Mouse (Mus musculus) heart, embryonic 14.5 days (tissue): ENCODE data around the gene Spry2. TPM values are rescaled to one million over a fixed set of nuclear protein-coding genes. Genes with fewer than 3 reads are reported as not detected.

Experiments
- ATAC-seq: fragments of 200-750 bp; cut with Nextera tagmentation; 2 replicates; pipeline ENCODE4 v1.8.0; 2017; ENCODE audit warnings: low read depth, moderate TSS enrichment; ENCODE audit not compliant: insufficient number of reproducible peaks, insufficient read depth, low FRiP score
- H3K27ac ChIP-seq, 2 experiments: fragments of 200-500 bp in 1 of 2; fragments of 300-500 bp in 1 of 2; sonication (generic) in 1 of 2; replicated peaks in 1 of 2; 2 replicates each; pipeline ENCODE4 v1.5.1; 2012 to 2014; ENCODE audit warnings: low read depth in 2 of 2, low read length in 2 of 2, control low read depth in 1 of 2, mild to moderate bottlenecking in 1 of 2, mixed read lengths in 1 of 2; ENCODE audit not compliant: control insufficient read depth in 1 of 2, insufficient read depth in 1 of 2
- H3K27me3 ChIP-seq: fragments of 300-500 bp; sonication (generic); 2 replicates; pipeline ENCODE4 v1.6.1; 2014; ENCODE audit warnings: mild to moderate bottlenecking, low read length, control low read depth; ENCODE audit not compliant: control insufficient read depth, insufficient read depth
- H3K36me3 ChIP-seq: fragments of 300-500 bp; sonication (generic); 2 replicates; pipeline ENCODE4 v1.6.1; 2014; ENCODE audit warnings: mild to moderate bottlenecking, control low read depth, low read length, mixed read lengths; ENCODE audit not compliant: control insufficient read depth, insufficient read depth
- H3K4me1 ChIP-seq, 2 experiments: fragments of 200-500 bp in 1 of 2; fragments of 300-500 bp in 1 of 2; sonication (generic) in 1 of 2; 2 replicates each; pipeline ENCODE4 v1.6.1; 2012 to 2014; ENCODE audit warnings: low read length in 2 of 2, control low read depth in 1 of 2, mixed read lengths in 1 of 2; ENCODE audit not compliant: control insufficient read depth in 2 of 2, insufficient read depth in 2 of 2
- H3K4me2 ChIP-seq: fragments of 300-500 bp; sonication (generic); 2 replicates; pipeline ENCODE4 v1.6.1; 2014; ENCODE audit warnings: mild to moderate bottlenecking, low read length
- H3K4me3 ChIP-seq, 2 experiments: fragments of 200-500 bp in 1 of 2; fragments of 300-500 bp in 1 of 2; sonication (generic) in 1 of 2; 2 replicates each; pipeline ENCODE4 v1.5.1; 2012 to 2014; ENCODE audit warnings: low read length in 2 of 2, mild to moderate bottlenecking in 2 of 2, control low read depth in 1 of 2, low read depth in 1 of 2, moderate library complexity in 1 of 2; ENCODE audit not compliant: control insufficient read depth in 1 of 2, insufficient read depth in 1 of 2
- H3K9ac ChIP-seq: fragments of 300-500 bp; sonication (generic); 2 replicates; pipeline ENCODE4 v1.6.1; 2014; ENCODE audit warnings: mild to moderate bottlenecking, low read length
- H3K9me3 ChIP-seq: fragments of 300-500 bp; sonication (generic); 2 replicates; pipeline ENCODE4 v1.6.1; 2016; ENCODE audit warnings: low read length, control low read depth; ENCODE audit not compliant: control insufficient read depth
- WGBS: fragments of 180-500 bp; shearing (Covaris S2); extraction: QIAGEN DNeasy Blood & Tissue Kit; methylation state at CpG from one replicate; pipeline ENCODE4 v1.1.7; 2014; 5-methylcytosine and 5-hydroxymethylcytosine counted together
- polyA plus RNA-seq: library from polyadenylated mRNA; unstranded; fragments of >200 nt; fragmentation: Nextera tagmentation; extraction: Ambion mirVana; gene quantifications from 2 replicates; pipeline ENCODE4 v1.2.1, GENCODE M21; 2014

The Spry2 gene
- polyA plus RNA-seq, 1 experiment from 2014 or later: 66.4 TPM

DNA sequence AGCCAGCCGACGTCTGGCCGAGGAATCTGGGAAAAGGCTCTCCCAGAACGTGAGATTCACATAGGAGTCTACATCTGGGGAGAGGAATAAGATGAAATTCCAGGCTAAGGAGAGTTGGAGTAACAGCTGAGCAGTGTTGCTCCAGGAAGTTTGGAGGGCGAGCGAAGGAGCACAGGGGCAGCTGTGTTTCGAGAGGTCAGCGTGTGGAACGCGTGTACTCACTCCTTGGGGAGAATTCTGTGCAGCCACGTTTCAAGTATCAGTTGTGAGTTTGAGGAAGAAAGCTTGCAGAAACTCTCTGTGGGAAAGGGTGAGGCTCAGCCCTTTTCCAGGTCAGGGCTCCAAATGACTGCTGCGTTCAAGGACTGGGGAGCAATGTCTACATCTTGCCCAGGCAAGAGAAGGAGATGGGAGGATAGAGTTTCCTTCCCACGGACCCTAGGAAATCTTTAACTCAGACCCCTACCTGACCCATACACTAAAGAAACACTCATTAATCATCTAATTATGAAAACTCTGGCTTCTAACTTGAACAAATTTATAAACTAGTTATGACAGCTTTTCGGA, 26.2 kb downstream of the Spry2 start:
- H3K4me3 ChIP-seq: no peak overlapping the region
- H3K4me1 ChIP-seq: peaks cover 2 to 6% of the 10 kb centered on the region in 2 experiments; a peak in 1 of 4 replicates
- ATAC-seq: no peak
- H3K4me2 ChIP-seq: no peak overlapping the region
- no peaks in the 10 kb centered on the region for H3K27me3 ChIP-seq
- H3K27ac ChIP-seq: 0 out of 4 replicates have a peak overlapping the region, but pooled peaks of 1 of the 2 experiments have one; percentile 9
- no peaks in the 10 kb centered on the region for H3K9me3 ChIP-seq
- 64% methylated on average over 14 of the region's 14 CpGs for WGBS
- no peaks in the 10 kb centered on the region for H3K36me3 ChIP-seq
- H3K9ac ChIP-seq: no peak overlapping the region

DNA sequence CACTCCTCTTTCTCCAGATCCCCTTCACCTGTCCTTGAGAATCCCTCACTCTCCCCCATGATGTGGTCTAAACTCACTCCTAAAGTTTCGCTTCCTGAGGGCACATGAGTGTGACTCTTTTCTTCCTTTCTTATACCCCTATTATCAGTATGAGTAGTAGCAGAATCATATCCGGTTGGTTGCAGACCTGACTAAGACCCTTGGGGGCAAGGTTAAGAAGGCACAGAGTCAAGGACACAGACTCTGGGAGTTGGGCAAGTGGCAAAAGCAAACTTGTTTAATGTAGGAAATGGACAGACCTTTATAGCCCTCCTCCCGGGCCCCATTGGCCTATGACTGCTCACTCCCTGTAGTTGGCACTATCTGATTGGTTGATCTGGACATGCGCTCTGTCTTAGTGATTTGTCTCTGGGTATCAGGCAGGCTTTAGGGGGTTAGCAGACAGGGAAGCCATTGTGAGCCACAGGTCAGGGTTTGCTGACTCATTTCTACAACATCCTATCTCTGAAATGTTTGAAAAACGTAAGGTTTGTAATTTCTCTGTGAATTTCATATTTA, 31.2 kb downstream of the Spry2 start:
- Histone ChIP-seq H3K27ac (no peak overlapping the region), H3K4me2 (no peak overlapping the region), H3K9ac (no peak overlapping the region), H3K9me3 (no peaks in the 10 kb centered on the region), H3K4me3 (no peak overlapping the region), H3K36me3 (no peaks in the 10 kb centered on the region), H3K27me3 (no peaks in the 10 kb centered on the region), H3K4me1 (peaks cover under 1 to 6% of the 10 kb centered on the region in 2 experiments; a peak in 1 of 4 replicates)
- WGBS: 89% methylated on average over 5 of the region's 5 CpGs
- no peak for ATAC-seq

DNA sequence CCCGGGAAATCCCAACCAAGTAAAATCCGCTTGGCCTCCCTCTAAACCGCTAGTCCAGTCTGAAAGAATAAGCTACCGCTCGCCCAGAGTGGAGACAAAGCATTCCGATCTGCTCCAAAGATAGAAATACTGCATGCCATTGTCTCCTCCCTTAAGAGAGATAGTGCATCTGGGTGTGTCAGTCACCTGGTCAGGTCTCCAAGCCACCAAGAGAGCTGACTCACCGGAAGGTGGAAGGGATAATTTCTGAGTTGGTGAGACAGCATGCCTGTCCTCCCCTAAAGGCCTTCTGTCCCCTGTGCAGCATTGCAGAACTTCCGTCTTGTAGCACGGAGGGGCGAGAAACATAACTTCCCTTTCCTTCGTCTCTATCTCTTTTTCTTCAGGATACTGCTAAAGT, 34.4 kb downstream of the Spry2 start:
- WGBS: 49% methylated on average over 11 of the region's 11 CpGs
- Histone ChIP-seq H3K4me2 (no peak overlapping the region), H3K36me3 (no peaks in the 10 kb centered on the region), H3K27me3 (no peaks in the 10 kb centered on the region), H3K27ac (no peak overlapping the region), H3K4me1 (peaks cover 0 to 4% of the 10 kb centered on the region in 2 experiments; a peak in 1 of 4 replicates), H3K4me3 (no peak overlapping the region), H3K9me3 (no peaks in the 10 kb centered on the region), H3K9ac (no peak overlapping the region)
- ATAC-seq: no peak

DNA sequence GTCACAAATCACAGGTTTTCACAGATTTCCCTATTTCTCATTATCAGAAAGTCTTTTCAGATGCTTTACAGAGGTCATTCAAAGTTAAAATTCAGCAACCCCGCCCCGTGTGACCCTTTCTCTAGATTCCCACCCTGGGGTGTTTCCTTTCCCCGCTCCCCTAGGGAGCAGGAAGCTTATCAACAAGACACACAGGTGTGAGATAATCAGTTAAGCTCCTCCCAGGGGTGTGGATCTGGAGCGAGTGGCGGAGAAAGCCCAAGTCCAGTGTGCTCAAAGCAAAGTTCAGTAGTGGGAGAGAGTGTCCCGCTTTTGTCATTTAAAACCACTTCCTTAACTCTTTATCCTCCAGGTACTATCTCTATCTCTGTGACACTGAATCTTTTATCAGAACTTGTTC, 35.7 kb downstream of the Spry2 start:
- H3K9me3 ChIP-seq: no peaks in the 10 kb centered on the region
- H3K27ac ChIP-seq: no peak overlapping the region
- peaks cover 0 to 4% of the 10 kb centered on the region in 2 experiments; a peak in 1 of 4 replicates for H3K4me1 ChIP-seq
- WGBS: 46% methylated on average over 6 of the region's 6 CpGs
- H3K9ac ChIP-seq: no peak overlapping the region
- no peaks in the 10 kb centered on the region for H3K27me3 ChIP-seq
- no peaks in the 10 kb centered on the region for H3K36me3 ChIP-seq
- H3K4me2 ChIP-seq: no peak overlapping the region
- no peak overlapping the region for H3K4me3 ChIP-seq
- no peak for ATAC-seq

DNA sequence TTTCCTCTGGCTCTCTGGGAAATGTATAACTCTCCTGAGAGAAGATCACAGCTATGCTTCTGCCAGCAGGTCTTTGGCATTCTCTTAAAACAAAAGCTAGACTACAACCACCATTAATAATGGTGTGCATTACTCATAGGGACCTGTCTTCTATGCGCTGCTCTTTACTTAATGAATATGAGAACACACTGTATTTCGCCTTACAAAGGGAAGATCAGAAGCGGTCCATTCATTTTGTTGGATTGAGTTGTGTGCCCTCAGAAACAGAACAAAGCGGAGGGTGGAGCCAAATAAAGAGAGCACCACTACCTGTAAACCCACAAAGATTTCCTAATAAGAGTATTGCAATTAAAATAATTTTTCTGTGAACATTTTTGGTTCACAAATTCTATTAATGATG, 36.3 kb downstream of the Spry2 start:
- H3K9ac ChIP-seq: no peak overlapping the region
- H3K27me3 ChIP-seq: no peaks in the 10 kb centered on the region
- no peak overlapping the region for H3K4me3 ChIP-seq
- H3K9me3 ChIP-seq: no peaks in the 10 kb centered on the region
- ATAC-seq: no peak
- H3K27ac ChIP-seq: no peak overlapping the region
- H3K36me3 ChIP-seq: no peaks in the 10 kb centered on the region
- peaks cover 0 to 4% of the 10 kb centered on the region in 2 experiments; a peak in 1 of 4 replicates for H3K4me1 ChIP-seq
- 90% methylated on average over 4 of the region's 4 CpGs for WGBS
- no peak overlapping the region for H3K4me2 ChIP-seq

DNA sequence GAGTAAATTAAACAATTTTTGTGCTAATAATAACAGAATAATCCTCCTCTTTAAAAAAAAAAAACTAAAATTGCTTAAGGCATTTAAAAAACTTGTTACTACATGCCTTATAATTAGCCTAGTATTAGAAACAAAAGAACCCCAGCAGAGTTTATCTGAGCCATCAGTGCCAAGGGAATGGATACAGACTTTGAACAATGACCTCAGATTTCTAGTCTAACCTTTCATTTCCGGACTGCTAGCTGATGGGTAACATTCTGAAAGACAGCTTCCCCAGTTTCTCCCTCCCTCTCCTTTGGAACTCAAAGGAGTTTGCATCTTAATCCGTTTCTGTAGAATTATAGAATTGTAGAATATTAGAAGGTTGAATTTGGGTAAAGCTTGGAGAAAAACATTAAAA, 36.7 kb downstream of the Spry2 start:
- Histone ChIP-seq H3K9ac (no peak overlapping the region), H3K27me3 (no peaks in the 10 kb centered on the region), H3K27ac (no peak overlapping the region), H3K36me3 (no peaks in the 10 kb centered on the region), H3K4me1 (peaks cover 0 to 4% of the 10 kb centered on the region in 2 experiments; a peak in 1 of 4 replicates), H3K4me3 (no peak overlapping the region), H3K9me3 (no peaks in the 10 kb centered on the region), H3K4me2 (no peak overlapping the region)
- ATAC-seq: no peak
- WGBS: 41% methylated on average over 2 of the region's 2 CpGs

DNA sequence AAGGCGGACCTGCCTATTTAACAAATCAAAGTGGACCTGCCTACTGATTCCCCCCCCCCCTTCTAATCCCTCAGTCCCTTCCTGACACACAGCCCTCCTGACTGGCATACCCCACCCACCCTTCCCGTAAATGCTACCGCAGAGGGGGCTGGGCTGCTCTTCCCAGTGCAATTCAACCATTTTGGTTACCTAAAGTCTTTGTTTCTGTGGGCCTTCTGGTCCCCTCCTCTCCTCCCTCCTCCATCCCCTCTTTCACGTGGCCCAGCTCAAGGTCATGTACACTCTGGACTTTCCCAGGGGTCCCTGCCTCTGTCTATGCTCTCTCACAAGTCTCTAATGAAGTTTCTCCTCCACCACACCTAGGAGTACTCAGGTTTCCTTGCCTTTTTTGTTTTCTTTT, 37.3 kb downstream of the Spry2 start:
- no peak overlapping the region for H3K4me2 ChIP-seq
- no peaks in the 10 kb centered on the region for H3K9me3 ChIP-seq
- H3K9ac ChIP-seq: no peak overlapping the region
- peaks cover 0 to 4% of the 10 kb centered on the region in 2 experiments; a peak in 1 of 4 replicates for H3K4me1 ChIP-seq
- no peak overlapping the region for H3K4me3 ChIP-seq
- no peak for ATAC-seq
- no peak overlapping the region for H3K27ac ChIP-seq
- 26% methylated on average over 4 of the region's 4 CpGs for WGBS
- H3K36me3 ChIP-seq: no peaks in the 10 kb centered on the region
- H3K27me3 ChIP-seq: no peaks in the 10 kb centered on the region

DNA sequence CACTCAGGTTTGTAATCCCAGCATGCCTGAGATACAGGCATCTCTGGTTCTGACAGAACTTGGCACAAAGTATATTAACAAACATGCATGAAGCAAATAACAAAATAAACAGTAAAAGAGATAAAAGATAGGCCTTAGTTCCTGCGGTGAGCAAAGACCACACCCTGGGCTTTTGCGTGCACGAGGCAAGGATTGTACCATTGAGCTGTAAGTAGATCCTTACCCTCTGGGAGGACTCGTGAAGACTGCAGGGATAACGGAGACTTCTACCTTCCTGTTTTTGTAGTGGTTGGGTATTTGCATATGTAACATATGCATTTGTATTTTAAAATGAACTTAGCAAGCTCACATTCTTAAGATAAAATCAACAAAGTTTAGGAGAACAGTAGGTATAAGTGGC, 37.7 kb downstream of the Spry2 start:
- Histone ChIP-seq H3K4me3 (no peak overlapping the region), H3K4me2 (no peak overlapping the region), H3K9me3 (no peaks in the 10 kb centered on the region), H3K9ac (no peak overlapping the region), H3K27ac (no peak overlapping the region), H3K36me3 (no peaks in the 10 kb centered on the region), H3K27me3 (no peaks in the 10 kb centered on the region), H3K4me1 (peaks cover 0 to 4% of the 10 kb centered on the region in 2 experiments; a peak in 1 of 4 replicates)
- WGBS: 46% methylated on average over 5 of the region's 5 CpGs
- no peak for ATAC-seq
